Mouse (Mus musculus) layer of hippocampus, postnatal 10 days (tissue): Measurements from ENCODE around the gene Dmrtc2. TPM values are rescaled to one million over a fixed set of nuclear protein-coding genes. Genes with fewer than 3 reads are reported as not detected.

ENCODE experiments used
- DNase-seq, 2 experiments: peaks; one replicate each; pipeline ENCODE4 v3.0.0; 2021; ENCODE audit warnings: low spot score in 2 of 2
- total RNA-seq, 2 experiments: library from RNA; stranded (reverse); gene quantifications; 2 replicates each; pipeline ENCODE4 v1.2.3; 2021

Dmrtc2 gene
- total RNA-seq, 2 experiments from 2014 or later = 0.27 TPM; not detected in 1

DNA sequence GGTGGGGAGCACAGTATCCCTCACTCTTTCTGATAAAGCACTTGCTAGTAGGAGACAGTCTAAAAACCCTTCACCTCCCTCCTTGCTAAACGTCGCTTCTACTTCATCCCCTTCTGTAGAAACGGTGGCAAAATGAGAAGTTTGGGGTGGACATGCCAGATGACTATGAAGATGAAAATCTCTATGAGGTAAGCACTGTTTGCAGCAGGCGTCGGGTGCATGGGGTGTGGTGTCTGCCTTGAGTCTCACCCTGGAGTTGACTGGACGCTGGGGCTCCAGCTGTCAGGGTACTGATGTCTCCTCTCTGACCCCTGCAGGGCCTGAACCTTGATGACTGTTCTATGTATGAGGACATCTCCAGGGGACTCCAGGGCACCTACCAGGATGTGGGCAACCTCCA is 31.3 kb downstream of the Dmrtc2 start:
- no peak for DNase-seq

DNA sequence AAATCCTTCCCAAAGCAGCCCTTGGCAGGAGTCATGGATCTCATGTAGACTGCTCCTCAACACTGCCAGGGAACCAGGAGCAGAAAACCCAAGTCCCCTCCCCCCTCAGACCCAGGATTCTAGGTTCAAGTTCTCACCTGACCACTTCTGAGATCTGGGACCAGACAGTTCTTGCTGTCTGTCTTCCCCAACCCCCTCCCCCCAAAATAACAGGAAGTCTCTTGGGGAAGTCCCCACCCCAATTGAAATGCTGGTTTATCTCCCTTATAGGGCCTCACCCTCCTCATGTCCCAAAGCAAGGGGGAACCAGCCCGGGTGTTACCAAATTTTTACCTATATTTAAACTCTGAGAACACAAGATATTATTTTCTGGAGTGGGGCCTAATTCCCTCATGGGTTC is 32.0 kb downstream of the Dmrtc2 start:
- DNase-seq = no peak

DNA sequence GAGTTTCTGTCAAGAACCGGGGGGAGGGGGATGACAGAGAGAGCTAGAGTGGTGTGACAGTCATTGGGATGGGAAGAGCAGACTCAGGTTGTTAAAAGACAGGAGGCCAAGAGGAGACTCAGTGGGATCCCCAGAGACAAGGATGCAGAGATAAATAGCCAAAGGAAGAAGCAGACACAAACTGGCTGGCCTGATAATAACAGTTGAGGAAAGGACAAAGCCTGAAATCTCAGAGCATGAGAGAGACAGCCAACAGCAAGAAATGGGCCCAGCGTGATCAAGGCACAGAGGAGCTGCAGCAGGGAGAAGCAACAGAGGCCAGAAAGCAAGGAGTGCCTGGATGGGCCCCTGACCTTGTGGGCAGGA is 32.4 kb downstream of the Dmrtc2 start:
- DNase-seq = no peak

DNA sequence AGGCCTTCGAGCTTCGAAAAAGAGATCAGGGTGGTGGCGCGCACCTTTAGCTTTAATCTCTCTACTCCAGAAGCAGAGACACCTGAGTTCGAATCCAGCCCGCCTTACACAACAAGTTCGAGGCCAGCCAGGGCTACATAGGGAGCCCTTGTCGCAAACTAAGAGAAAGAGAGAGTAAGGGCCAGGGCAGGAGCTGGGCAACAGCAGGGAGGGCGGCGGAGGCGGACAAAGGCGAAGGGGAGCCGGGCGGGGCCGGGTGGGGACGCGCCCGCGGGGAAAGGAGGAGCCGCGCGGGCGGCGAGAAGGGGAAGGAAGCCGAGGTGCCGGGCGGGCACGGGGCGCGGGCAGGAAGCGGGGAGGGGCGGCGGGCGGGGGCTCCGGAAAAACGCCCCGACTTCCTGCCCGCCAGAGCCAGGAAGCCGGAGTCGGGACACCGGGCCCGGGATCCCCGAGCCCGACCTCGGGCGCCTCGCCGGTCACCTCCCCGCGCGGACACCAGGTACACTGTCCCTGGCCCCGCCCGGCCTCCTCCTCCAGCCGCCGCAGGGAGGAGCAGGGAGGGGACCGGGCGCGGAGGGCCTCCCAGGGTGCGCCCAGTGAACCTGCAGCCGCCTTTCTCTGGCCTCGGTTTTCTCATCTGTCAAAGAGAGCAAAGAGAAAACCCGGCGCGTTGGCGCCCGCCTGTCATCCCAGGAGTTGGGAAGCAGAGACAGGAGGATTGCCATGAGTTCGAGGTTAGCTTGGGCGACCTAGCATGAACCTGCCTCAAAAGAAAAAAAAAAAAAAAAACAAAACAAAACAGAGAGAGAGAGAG is 33.0 kb downstream of the Dmrtc2 start, which contains the start of gene Arhgef1:
Arhgef1 (plus strand) TSS at position 283 of the 814 bp plus-strand sequence.
- DNase-seq = peak in 1 of 2 experiments; percentile 45

DNA sequence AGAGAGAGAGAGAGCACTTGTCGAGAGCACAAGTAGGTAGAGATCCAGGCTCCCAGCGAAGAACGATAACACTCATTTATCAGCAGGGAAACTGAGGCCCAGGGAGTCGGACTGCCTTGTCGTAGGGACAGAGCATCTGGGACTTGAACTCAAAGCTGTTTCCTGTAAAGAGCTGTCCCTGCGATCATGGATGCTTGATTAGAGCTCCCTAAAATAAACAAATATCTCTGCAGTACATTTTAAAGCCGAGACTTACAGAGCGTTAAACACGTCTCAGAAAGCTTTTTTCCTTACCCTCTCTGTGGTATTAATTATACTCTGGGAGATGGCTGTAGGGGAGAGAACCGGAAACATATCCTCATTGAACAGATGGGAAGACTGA is 33.6 kb downstream of the Dmrtc2 start:
- DNase-seq = no peak

DNA sequence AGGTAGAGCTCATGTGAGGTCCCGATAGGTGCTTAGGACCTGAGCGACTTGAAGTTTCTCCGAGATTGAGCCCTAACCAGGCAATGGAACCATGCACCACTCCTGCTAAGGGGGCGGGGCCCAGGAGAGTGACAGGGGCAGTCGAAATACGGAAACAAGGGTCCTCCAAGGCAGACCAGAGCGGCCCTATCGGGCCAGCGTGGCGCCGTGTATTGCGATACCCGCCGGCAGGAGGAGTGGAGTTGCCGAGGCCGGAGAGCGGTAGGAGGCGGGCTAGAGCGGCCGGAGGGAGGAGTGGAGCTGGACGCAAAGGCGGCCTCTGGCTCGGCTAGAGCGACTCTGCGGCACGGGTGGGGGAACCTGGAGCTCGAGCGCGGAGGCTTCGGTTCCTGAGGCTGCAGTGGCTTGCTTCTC is 34.2 kb downstream of the Dmrtc2 start:
- DNase-seq = peak; percentile 95 to 97

DNA sequence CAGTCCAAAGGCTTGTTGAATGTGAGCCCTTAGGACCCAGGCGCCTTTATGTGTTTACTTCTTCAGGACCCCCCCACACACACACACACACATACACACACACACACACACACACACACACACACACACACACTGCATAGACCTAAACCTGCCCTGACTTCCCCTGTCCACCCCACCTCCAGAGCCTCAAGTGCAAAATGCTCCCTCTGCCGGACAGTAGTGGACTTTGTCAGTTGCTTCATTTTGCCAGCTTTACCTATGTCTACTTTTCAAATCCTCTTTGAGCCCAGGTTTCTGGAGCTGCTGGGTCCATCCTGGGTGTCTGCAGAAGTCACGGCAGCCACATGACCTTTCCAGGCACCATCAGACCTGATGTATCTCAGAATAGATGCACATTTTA is 35.1 kb downstream of the Dmrtc2 start:
- peak in 1 of 2 experiments; percentile 65 for DNase-seq

DNA sequence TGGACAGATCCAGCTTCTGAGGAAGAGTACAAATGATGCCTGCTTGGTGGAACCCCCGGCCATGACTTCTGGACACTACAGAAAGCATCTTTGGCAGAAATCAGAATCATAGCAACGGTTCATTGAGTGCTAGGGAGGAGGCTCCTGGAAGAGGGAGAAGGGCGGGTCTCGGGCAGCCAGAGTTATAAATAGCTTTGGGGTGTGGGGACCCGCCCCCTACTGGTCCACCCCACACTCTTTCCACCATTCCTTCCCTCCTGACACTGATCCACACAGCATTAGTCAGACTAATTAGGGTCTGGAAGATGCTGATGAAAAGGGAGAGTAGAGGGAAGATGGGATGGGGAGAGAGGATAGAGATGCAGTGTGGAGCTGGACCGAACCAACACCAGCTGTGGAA is 36.7 kb downstream of the Dmrtc2 start:
- DNase-seq = no peak

DNA sequence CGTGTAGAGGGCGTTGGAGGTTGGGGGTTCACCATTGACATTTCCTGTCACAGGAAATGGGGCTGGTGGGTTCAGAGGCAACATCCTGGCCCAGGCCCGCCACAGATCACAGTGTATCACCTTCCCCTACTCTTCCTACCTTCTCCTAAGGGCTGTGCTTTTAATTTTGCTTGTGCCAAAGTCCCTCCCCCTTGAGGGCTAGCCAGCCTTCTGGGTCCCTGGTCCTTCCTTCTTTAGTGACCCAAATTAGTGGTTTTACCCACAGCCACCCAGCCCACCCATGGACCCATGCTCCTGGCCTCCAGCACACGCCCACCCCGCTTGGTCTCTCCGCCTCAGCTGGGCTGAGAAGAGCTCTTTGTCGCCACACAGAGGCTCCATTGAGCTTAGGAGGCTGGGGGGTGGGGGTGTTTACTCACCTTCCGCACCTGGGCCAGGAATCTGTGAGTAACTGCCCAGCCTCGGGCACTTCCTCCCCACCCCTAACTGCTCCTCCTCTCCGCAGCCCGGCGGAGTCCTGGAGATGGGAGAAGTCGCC is 37.4 kb downstream of the Dmrtc2 start:
- no peak for DNase-seq

DNA sequence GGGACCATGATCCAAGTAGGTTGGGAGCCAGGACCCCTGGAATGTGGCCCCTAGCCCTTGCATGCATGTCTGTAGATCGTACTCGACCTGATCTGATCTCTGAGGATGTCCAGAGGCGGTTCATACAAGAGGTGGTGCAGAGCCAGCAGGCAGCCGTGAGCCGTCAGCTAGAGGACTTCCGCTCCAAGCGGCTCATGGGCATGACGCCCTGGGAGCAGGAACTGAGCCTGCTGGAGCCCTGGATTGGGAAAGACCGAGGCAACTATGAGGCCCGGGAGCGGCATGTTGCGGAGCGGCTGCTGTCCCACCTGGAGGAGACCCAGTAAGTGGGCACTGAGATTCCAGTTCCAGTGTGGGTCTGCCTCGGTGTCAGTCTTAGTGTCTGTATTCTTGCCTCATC is 42.6 kb downstream of the Dmrtc2 start:
- no peak for DNase-seq

DNA sequence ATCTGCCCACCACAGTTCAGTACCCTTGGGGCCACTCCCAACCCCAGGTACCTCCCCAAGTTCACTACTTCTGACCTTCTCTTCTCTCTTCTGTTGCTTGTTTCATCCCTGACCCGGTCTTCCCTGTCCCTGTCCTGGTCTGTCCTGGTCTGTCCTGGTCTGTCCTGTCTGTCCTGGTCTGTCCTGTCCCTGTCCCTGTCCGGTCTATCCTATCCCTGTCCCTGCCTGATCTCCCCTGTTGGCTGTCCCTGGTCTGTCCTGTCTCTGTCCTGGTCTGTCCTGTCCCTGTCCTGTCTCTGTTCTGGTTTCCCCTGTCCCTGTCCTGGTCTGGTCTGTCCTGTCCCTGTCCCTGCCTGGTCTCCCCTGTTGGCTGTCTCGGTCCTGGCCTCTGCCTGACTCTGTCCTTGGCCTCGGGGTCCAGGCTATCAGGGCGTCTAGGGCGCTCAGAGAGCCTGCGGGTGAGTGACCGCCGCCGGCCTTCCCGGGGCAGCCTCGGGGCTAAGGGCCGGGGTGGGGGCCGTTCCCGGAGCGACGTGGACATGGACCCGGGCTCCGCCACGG is 49.0 kb downstream of the Dmrtc2 start:
- no peak for DNase-seq

DNA sequence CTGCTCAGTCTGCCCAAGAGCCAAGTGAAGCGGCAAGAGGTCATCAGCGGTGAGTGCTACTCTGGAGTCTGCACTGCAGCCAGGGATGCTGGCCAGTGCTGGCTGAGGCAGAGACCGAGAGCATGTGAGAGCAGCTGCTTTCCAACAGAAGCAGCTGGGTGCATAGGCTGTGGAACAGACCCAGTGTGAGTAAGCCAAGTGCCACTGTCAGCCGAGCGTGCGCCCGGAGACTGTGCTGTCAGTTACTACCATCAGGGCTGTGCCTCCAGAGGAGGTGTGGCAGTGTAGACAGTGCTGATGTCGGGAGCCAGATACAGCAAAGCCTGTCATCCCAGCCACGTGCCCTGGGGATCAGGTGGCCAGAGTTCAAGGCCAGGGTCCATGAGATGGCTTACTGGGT is 49.9 kb downstream of the Dmrtc2 start:
- DNase-seq = peak; percentile 58 to 64

Other genes with a start within 250 kb of the Dmrtc2 start
- under 1 TPM; 0.20 to 0.64 TPM for gene Lypd3, start 233.5 kb upstream of the Dmrtc2 start, total RNA-seq
- gene Tex101, start 193.4 kb upstream of the Dmrtc2 start, total RNA-seq = not detected
- gene BC049730, start 160.8 kb upstream of the Dmrtc2 start, total RNA-seq = not detected
- gene Gm4763, start 143.1 kb upstream of the Dmrtc2 start, total RNA-seq = not detected
- gene Cd177, start 109.7 kb upstream of the Dmrtc2 start, total RNA-seq = not detected
- gene Ceacam10, start 92.9 kb upstream of the Dmrtc2 start, total RNA-seq = not detected
- 1 to 10 TPM; 1.8 to 7.7 TPM for gene Gm9844, start 7.8 kb upstream of the Dmrtc2 start, total RNA-seq
- not detected for gene Lypd4, start 116 bp upstream of the Dmrtc2 start, total RNA-seq
- gene Rps19, start 14.3 kb downstream of the Dmrtc2 start, total RNA-seq = 100 to 1,000 TPM; 563 to 573 TPM
- not detected for gene Cd79a, start 27.3 kb downstream of the Dmrtc2 start, total RNA-seq
- gene Arhgef1, start 32.9 kb downstream of the Dmrtc2 start, total RNA-seq = 10 to 100 TPM; 83.0 to 97.9 TPM
- not detected for gene Gm4881, start 74.4 kb downstream of the Dmrtc2 start, total RNA-seq
- 100 to 1,000 TPM; 247 to 271 TPM for gene Rabac1, start 102.7 kb downstream of the Dmrtc2 start, total RNA-seq
- gene Atp1a3, start 135.9 kb downstream of the Dmrtc2 start, total RNA-seq = 1,000 to 10,000 TPM; 1,908 to 2,310 TPM
- 100 to 1,000 TPM; 236 to 252 TPM for gene Grik5, start 202.3 kb downstream of the Dmrtc2 start, total RNA-seq
- 10 to 100 TPM; 21.4 to 23.2 TPM for gene Zfp574, start 202.5 kb downstream of the Dmrtc2 start, total RNA-seq